9 mouse cellular contexts compared by ENCODE assay signal in the genomic region with DNA sequence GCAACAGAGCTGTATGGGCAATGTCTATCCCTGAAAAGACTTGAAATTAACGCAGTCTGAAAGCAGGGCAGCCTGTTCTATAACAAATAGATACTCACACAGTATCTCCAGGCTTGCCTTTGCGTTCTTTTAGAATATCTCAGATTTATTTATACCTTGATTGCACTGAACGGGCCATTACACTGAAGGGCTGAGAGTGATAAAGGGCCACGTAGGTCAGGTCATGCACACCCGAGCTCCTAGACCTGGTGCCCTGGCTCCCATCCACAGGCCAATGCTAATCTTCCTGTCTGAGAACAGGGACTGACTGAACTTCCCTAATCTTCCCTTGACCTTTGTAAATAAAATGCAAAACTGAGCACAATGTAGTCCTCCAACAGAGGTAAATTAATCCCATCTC.
DNase-seq lines count a peak whose midpoint lies in the region; ATAC-seq and TF ChIP-seq lines count a peak whose summit lies in the region.
"Had no signal": no experiment of that assay in that cellular context is flagged by ENCODE, and none has a peak within 500 bp of the region (broad histone marks: within the 10 kb centered on the region; RNA-seq: fewer than 3 reads in every experiment).

No protein-coding gene starts in this region.

- H3K27ac ChIP-seq in heart, embryonic 10.5 days: peak overlapping the region; percentile 75
- peak overlapping the region; percentile 54 for H3K27ac ChIP-seq in lung, postnatal 0 days (ENCODE audit: low read length)
- peak overlapping the region; percentile 52; the same call in 1 of the 2 replicates for H3K27ac ChIP-seq in limb, embryonic 13.5 days
- peak overlapping the region; percentile 78; the same call in 1 of the 2 replicates for H3K27ac ChIP-seq in stomach, embryonic 14.5 days (ENCODE audit: low read length)
- no peak overlapping the region for H3K27ac ChIP-seq in midbrain, embryonic 10.5 days (replicated peaks)

- H3K27me3 ChIP-seq in heart, embryonic 10.5 days (ENCODE audit: insufficient read depth, poor library complexity, severe bottlenecking): no peaks in the 10 kb centered on the region
- H3K27me3 ChIP-seq in lung, postnatal 0 days (replicated peaks; ENCODE audit: insufficient read depth, low read length): no peaks in the 10 kb centered on the region
- H3K27me3 ChIP-seq in limb, embryonic 13.5 days: no peaks in the 10 kb centered on the region
- H3K27me3 ChIP-seq in stomach, embryonic 14.5 days (ENCODE audit: control insufficient read depth, insufficient read depth, low read length): no peaks in the 10 kb centered on the region
- peaks cover 6% of the 10 kb centered on the region for H3K27me3 ChIP-seq in midbrain, embryonic 10.5 days (ENCODE audit: low read depth, poor library complexity, severe bottlenecking)

- H3K9me3 ChIP-seq in heart, embryonic 10.5 days: no peaks in the 10 kb centered on the region
- no peaks in the 10 kb centered on the region for H3K9me3 ChIP-seq in lung, postnatal 0 days (ENCODE audit: low read length)
- no peaks in the 10 kb centered on the region for H3K9me3 ChIP-seq in limb, embryonic 13.5 days
- no peaks in the 10 kb centered on the region for H3K9me3 ChIP-seq in stomach, embryonic 14.5 days (ENCODE audit: control insufficient read depth, low read depth, low read length)
- H3K9me3 ChIP-seq in midbrain, embryonic 10.5 days (replicated peaks): no peaks in the 10 kb centered on the region

- no peak overlapping the region for H3K4me2 ChIP-seq in lung, postnatal 0 days (replicated peaks; ENCODE audit: low read depth, low read length)
- no peak overlapping the region for H3K4me2 ChIP-seq in limb, embryonic 13.5 days (replicated peaks)
- H3K4me2 ChIP-seq in stomach, embryonic 14.5 days (replicated peaks; ENCODE audit: low read depth, low read length): no peak overlapping the region

- H3K4me3 ChIP-seq in heart, embryonic 10.5 days: no peak overlapping the region
- H3K4me3 ChIP-seq in lung, postnatal 0 days (ENCODE audit: low read depth, low read length): no peak overlapping the region
- H3K4me3 ChIP-seq in limb, embryonic 13.5 days: no peak overlapping the region
- H3K4me3 ChIP-seq in stomach, embryonic 14.5 days (ENCODE audit: low read depth, low read length): no peak overlapping the region
- no peak overlapping the region for H3K4me3 ChIP-seq in midbrain, embryonic 10.5 days
- H3K4me3 ChIP-seq: erythroblast, embryonic 14.5 days had no signal

- H3K9ac ChIP-seq in lung, postnatal 0 days (replicated peaks; ENCODE audit: low read depth): no peak overlapping the region
- no peak overlapping the region for H3K9ac ChIP-seq in limb, embryonic 13.5 days
- H3K9ac ChIP-seq in stomach, embryonic 14.5 days (replicated peaks; ENCODE audit: low read depth, low read length): no peak overlapping the region

- no peak for DNase-seq in heart, embryonic 10.5 days (ENCODE audit: low spot score)
- no peak for DNase-seq in heart, postnatal 4 days
- no peak for DNase-seq in lung, postnatal 0 days (ENCODE audit: low spot score)
- no peak for DNase-seq in lung, postnatal 10 days
- DNase-seq in midbrain, embryonic 10.5 days (ENCODE audit: low spot score): no peak
- no peak for DNase-seq in frontal cortex, postnatal 25 days (ENCODE audit: low spot score in 2 of 2)

- H3K4me1 ChIP-seq in heart, embryonic 10.5 days: peaks cover 30% of the 10 kb centered on the region
- peaks cover 12% of the 10 kb centered on the region; the same call in 1 of the 2 replicates for H3K4me1 ChIP-seq in lung, postnatal 0 days (ENCODE audit: insufficient read depth, low read depth, low read length)
- H3K4me1 ChIP-seq in limb, embryonic 13.5 days: peaks cover 46% of the 10 kb centered on the region
- H3K4me1 ChIP-seq in stomach, embryonic 14.5 days (ENCODE audit: control insufficient read depth, insufficient read depth, low read length): peaks cover 15% of the 10 kb centered on the region; the same call in 1 of the 2 replicates
- peaks cover 19% of the 10 kb centered on the region for H3K4me1 ChIP-seq in midbrain, embryonic 10.5 days

- peak; percentile 3; the same call in 1 of the 2 replicates for ATAC-seq in lung, postnatal 0 days
- no peak for ATAC-seq in limb, embryonic 13.5 days (ENCODE audit: low FRiP score, low read depth)
- ATAC-seq in stomach, embryonic 14.5 days (ENCODE audit: insufficient number of reproducible peaks, insufficient read depth, low FRiP score, low read depth): no peak

- H3K36me3 ChIP-seq in heart, embryonic 10.5 days: no peaks in the 10 kb centered on the region
- no peaks in the 10 kb centered on the region for H3K36me3 ChIP-seq in lung, postnatal 0 days (ENCODE audit: insufficient read depth, low read length)
- H3K36me3 ChIP-seq in limb, embryonic 13.5 days: no peaks in the 10 kb centered on the region
- H3K36me3 ChIP-seq in stomach, embryonic 14.5 days (ENCODE audit: control insufficient read depth, insufficient read depth, low read length): no peaks in the 10 kb centered on the region
- no peaks in the 10 kb centered on the region for H3K36me3 ChIP-seq in midbrain, embryonic 10.5 days

- WGBS in heart, embryonic 10.5 days: 62% methylated on average over 5 of the region's 5 CpGs
- WGBS in lung, postnatal 0 days: 50% methylated on average over 5 of the region's 5 CpGs
- 75% methylated on average over 5 of the region's 5 CpGs for WGBS in limb, embryonic 13.5 days
- 53% methylated on average over 5 of the region's 5 CpGs for WGBS in stomach, embryonic 14.5 days
- 73% methylated on average over 5 of the region's 5 CpGs for WGBS in midbrain, embryonic 10.5 days

- no peak for TF ChIP-seq CTCF in lung, postnatal 0 days (IDR thresholded peaks at IDR 0.05)

- no peak for TF ChIP-seq EP300 in lung, postnatal 0 days (IDR thresholded peaks at IDR 0.05)
